Mouse (Mus musculus) frontal cortex, postnatal 36 days (tissue): ENCODE measurements around the gene Mfsd1.

ENCODE experiments used
- DNase-seq, 2 experiments: peaks; one replicate each; pipeline ENCODE4 v3.0.0; 2022; ENCODE audit warnings: low spot score in 2 of 2

Gene Mfsd1

DNA sequence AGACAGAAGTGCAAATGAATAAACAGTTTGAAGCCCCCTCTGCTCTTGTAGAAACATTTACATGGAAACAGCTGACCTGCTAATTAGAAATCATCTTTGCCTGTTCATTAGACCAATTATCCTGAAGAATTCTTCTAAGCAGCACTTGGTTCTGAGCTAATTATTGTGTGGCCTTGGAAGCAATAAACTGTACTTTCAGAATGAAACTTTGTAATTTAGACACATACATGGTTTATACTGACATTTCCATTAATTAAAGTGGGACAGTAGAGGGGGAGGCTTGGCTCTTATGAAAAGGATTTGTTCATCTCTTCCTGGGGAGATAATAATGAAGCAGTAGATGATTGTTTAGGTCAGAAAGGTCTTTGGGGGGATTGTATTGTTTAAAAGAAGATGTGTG, 35.7 kb downstream of the Mfsd1 start:
- no peak for DNase-seq

- DNase-seq: no peak
These were observed 42.1 kb downstream of the Mfsd1 start for GRCm38 (mm10) chr3:67624629-67625028.

DNA sequence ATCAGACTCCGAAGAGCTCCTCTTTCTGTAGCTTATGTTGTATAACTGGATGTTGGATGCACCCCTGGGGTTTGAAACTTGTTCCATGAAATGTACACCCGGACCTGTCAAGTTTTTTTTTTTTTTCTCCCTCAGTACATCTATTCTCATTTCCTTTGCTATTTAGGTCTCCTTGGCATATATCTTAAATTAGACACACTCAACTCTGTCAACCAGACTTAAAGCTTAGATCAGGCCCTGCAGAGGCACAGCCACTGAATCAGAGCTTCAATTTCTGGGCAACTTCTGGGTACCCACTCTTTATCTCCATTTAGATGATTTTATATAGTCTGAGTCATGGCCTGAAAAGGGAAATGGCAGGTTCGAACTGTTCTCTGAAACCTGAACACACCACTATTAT, 60.6 kb downstream of the Mfsd1 start:
- DNase-seq: peak in 1 of 2 experiments; percentile 23

DNA sequence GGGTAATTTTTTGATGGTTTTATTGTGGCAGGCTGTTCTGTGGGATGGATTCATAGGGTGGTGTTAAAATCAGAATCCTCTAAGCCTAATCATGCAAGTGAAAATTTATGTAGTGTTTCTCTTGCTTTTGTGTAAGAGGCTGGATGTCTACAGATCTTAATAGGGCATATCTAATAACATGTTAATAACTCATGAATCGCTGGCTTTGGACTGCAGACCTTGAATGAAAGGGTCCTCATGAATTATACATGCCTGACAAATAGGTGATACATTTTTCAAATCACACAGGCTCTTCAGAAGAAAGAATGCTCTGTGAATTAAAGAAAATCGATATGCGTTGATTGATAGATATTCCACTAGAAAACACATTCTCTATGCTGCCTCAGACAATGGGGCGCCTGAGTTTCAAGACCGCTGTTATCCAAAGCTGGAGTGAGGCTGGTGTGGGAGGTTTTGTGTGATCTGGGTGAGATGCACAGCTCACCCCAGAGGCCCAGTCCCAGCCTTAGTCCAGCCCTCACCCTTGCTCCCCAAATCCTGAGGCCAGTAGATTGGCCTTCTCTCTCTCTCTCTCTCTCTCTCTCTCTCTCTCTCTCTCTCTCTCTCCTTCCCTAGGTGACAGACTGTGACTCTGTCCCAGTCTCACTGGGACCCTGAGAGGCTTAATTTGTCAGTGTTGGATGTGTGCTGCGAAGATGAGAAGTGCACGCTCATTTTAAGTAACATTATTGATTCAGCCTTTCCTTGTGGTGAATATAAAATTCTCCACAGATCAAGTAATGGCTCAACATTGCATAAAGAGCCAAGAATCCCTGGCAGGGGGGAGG, 63.3 kb downstream of the Mfsd1 start:
- DNase-seq: no peak
